Mouse (Mus musculus) B cell, adult 67 days (primary cell): Measurements from ENCODE around the gene Pcsk4. TPM values are rescaled to one million over a fixed set of nuclear protein-coding genes. Genes with fewer than 3 reads are reported as not detected.

ENCODE experiments used
- total RNA-seq, 2 experiments: library from RNA; stranded (reverse); gene quantifications; 4 replicates each; pipeline ENCODE4 v1.2.4; 2023

Pcsk4 gene
- total RNA-seq, result 1 to 10 TPM; 1.0 to 1.1 TPM

GRCm38 (mm10) chr10:80329273-80330081, at the start of gene Pcsk4, which contains the start of gene Reep6:
Gene Pcsk4, minus strand, starts transcription at chr10:80329498.
Gene Reep6, plus strand, starts transcription at chr10:80329953.

GRCm38 (mm10) chr10:80356001-80356682, 26.8 kb upstream of the Pcsk4 start, which contains the start of gene Plk5:
Gene Plk5, plus strand, starts transcription at chr10:80356459.

GRCm38 (mm10) chr10:80348244-80348781, 19.0 kb upstream of the Pcsk4 start, which contains the start of gene Adamtsl5:
Gene Adamtsl5, minus strand, starts transcription at chr10:80348412.

GRCm38 (mm10) chr10:80320340-80320760, 8.9 kb downstream of the Pcsk4 start, which contains the start of gene 2310011J03Rik:
Gene 2310011J03Rik, minus strand, starts transcription at chr10:80320537.

GRCm38 (mm10) chr10:80295618-80296425, 33.5 kb downstream of the Pcsk4 start, which contains the start of gene Apc2:
Gene Apc2, plus strand, starts transcription at chr10:80295977.

GRCm38 (mm10) chr10:80292251-80293146, 36.8 kb downstream of the Pcsk4 start, which contains the start of gene Rps15:
Gene Rps15, plus strand, starts transcription at chr10:80292453.

Other genes with a start within 250 kb of the Pcsk4 start
- 100 to 1,000 TPM; 118 to 128 TPM for gene Sbno2, start 223.9 kb downstream of the Pcsk4 start, total RNA-seq
- gene Stk11, start 213.7 kb downstream of the Pcsk4 start, total RNA-seq, result 100 to 1,000 TPM; 178 to 181 TPM
- gene Atp5d, start 190.9 kb downstream of the Pcsk4 start, total RNA-seq, result 100 to 1,000 TPM; 171 to 178 TPM
- 1 to 10 TPM; 4.6 to 4.9 TPM for gene Cbarp, start 188.7 kb downstream of the Pcsk4 start, total RNA-seq
- 100 to 1,000 TPM; 153 to 162 TPM for gene Midn, start 181.2 kb downstream of the Pcsk4 start, total RNA-seq
- gene Cirbp, start 163.5 kb downstream of the Pcsk4 start, total RNA-seq, result 100 to 1,000 TPM; 152 to 252 TPM
- 10 to 100 TPM in 1 of 2 experiments, 1 to 10 TPM in 1; 9.9 to 13.1 TPM for gene 1600002K03Rik, start 156.6 kb downstream of the Pcsk4 start, total RNA-seq
- gene Efna2, start 150.0 kb downstream of the Pcsk4 start, total RNA-seq, result under 1 TPM in 1 of 2 experiments, not detected in 1; 0.42 TPM
- gene Mum1, start 103.1 kb downstream of the Pcsk4 start, total RNA-seq, result 10 to 100 TPM; 79.2 to 79.3 TPM
- gene Ndufs7, start 80.4 kb downstream of the Pcsk4 start, total RNA-seq, result 100 to 1,000 TPM in 1 of 2 experiments, 10 to 100 TPM in 1; 98.1 to 106 TPM
- 1 to 10 TPM; 1.2 to 3.8 TPM for gene Gamt, start 68.5 kb downstream of the Pcsk4 start, total RNA-seq
- 100 to 1,000 TPM; 147 to 159 TPM for gene Dazap1, start 68.0 kb downstream of the Pcsk4 start, total RNA-seq
- gene Rps15, start 37.0 kb downstream of the Pcsk4 start, total RNA-seq, result 1,000 to 10,000 TPM; 2,823 to 2,836 TPM
- under 1 TPM; 0.24 to 0.35 TPM for gene Apc2, start 33.5 kb downstream of the Pcsk4 start, total RNA-seq
- gene 2310011J03Rik, start 9.0 kb downstream of the Pcsk4 start, total RNA-seq, result 10 to 100 TPM; 27.6 to 32.1 TPM
- gene Reep6, start 455 bp upstream of the Pcsk4 start, total RNA-seq, result under 1 TPM in 1 of 2 experiments, not detected in 1; 0.26 TPM
- not detected for gene Adamtsl5, start 18.9 kb upstream of the Pcsk4 start, total RNA-seq
- not detected for gene Plk5, start 27.0 kb upstream of the Pcsk4 start, total RNA-seq
- 1 to 10 TPM; 8.4 to 9.4 TPM for gene Mex3d, start 58.2 kb upstream of the Pcsk4 start, total RNA-seq
- 100 to 1,000 TPM in 1 of 2 experiments, 10 to 100 TPM in 1; 99.8 to 108 TPM for gene Mbd3, start 70.1 kb upstream of the Pcsk4 start, total RNA-seq
- 10 to 100 TPM; 69.0 to 71.6 TPM for gene Uqcr11, start 77.3 kb upstream of the Pcsk4 start, total RNA-seq
- gene Tcf3, start 104.1 kb upstream of the Pcsk4 start, total RNA-seq, result 100 to 1,000 TPM; 202 to 212 TPM
- not detected for gene Onecut3, start 165.3 kb upstream of the Pcsk4 start, total RNA-seq
- gene Atp8b3, start 209.6 kb upstream of the Pcsk4 start, total RNA-seq, result not detected
- 100 to 1,000 TPM; 117 to 120 TPM for gene Rexo1, start 232.1 kb upstream of the Pcsk4 start, total RNA-seq
- gene Klf16, start 247.8 kb upstream of the Pcsk4 start, total RNA-seq, result 10 to 100 TPM; 32.4 to 32.5 TPM